Mouse (Mus musculus) neutrophil, adult 83 days (primary cell): Measurements from ENCODE around the gene Gulp1. TPM values are rescaled to one million over a fixed set of nuclear protein-coding genes. Genes with fewer than 3 reads are reported as not detected.

Experiments used
- total RNA-seq, 2 experiments: library from RNA; stranded (reverse); gene quantifications; one replicate each; pipeline ENCODE4 v1.2.4; 2023

Gulp1 gene
- total RNA-seq, result not detected

DNA sequence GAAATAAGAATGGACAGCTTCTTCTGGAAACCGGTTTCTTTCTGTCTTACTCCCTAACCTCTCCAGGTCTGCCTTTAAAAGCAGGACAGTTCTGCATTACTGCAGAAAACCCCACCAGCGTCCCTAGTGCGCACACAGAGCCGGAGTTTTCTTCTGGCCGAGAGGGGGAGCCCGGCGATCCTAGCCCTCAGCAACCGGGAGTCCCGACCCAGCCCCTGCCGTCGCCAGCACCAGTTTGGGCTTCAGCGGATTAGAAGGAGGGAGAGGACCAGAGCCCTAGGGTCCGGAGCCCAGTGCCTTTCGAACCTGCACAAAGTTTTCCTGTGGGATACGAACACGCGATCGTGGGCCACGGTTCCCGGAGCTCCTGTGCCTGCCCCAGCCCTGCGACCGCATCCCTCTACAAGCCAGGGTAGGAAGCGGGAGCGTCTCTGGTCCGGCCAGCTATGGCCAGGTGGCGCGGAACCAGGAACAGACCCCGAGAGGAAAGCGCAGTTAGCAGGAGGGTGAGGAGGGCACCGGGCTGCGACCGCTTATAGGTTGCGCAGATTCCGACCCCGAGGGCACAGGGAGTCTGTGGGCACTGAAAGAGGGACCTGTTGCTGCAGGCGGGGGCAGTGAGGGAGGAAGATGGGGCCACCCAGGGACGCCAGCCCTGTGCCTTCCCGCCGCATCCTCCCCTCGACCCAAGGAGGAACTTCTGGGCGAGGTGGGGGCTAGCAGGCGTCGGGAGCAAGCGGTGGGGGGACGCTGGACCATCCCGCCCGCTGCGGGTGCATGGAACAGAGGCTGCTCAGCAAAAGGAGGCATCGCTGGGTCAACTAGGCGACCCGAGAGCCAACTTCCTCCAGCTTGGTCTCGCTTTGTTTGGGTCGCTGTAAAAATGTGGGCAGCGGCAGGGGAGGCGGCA lies at the start of gene Gulp1:
Gene Gulp1 (plus strand): TSS at position 51 of the 910 bp plus-strand sequence.

